Mouse (Mus musculus) liver, postnatal 0 days (tissue): ENCODE measurements around the gene Spag16.

Source experiments
- CTCF ChIP-seq: sonication (generic); IDR thresholded peaks from 2 replicates; pipeline ENCODE4 v1.5.1; 2016; ENCODE audit warnings: antibody characterized with exemption, low read depth
- EP300 ChIP-seq: IDR thresholded peaks from 2 replicates; pipeline ENCODE4 v1.6.1; 2016; ENCODE audit warnings: antibody characterized with exemption, low read depth, mild to moderate bottlenecking

GRCm38 (mm10) chr1:70073440-70073839, 246.7 kb downstream of the Spag16 start:
- TF ChIP-seq CTCF, result no peak
- TF ChIP-seq EP300, result no peak
